ENCODE assay signal across 27 mouse cellular contexts in the genomic region with DNA sequence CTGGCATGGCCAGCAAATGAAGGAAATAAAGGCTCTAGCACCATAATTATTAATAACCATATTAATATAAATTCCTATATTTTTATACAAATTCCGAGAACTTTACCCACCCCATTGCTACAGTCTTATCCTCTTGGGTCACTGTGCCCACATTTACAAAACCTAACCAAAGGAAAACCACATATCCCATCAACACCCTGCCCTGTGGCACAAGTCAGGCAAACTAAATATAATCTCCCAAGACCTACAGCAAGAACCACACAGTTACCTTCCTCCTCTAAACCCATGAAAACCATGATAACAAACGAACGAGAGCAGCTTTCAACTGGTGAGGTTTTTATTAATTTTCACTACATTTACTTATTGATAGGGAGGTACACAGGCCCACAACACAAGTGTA. TPM values are rescaled to one million over a fixed set of nuclear protein-coding genes. Genes with fewer than 3 reads are reported as not detected.
DNase-seq lines count a peak whose midpoint lies in the region; ATAC-seq lines count a peak whose summit lies in the region.
"Had no signal": no experiment of that assay in that cellular context is flagged by ENCODE, and none has a peak within 500 bp of the region (broad histone marks: within the 10 kb centered on the region; RNA-seq: fewer than 3 reads in every experiment).

No protein-coding gene starts in this region.

- 17% methylated on average over 3 of the region's 3 CpGs for WGBS in liver, embryonic 16.5 days (ENCODE audit: insufficient replicate concordance)

- H3K9ac ChIP-seq in liver, embryonic 16.5 days (ENCODE audit: low read depth, low read length) = no peak overlapping the region
- H3K9ac ChIP-seq: forebrain, postnatal 0 days; heart, embryonic 13.5 days; hindbrain, embryonic 12.5 days; hindbrain, embryonic 15.5 days had no signal

- H3K4me3 ChIP-seq in liver, embryonic 16.5 days (ENCODE audit: low read depth, low read length) = no peak overlapping the region
- H3K4me3 ChIP-seq: gastrocnemius, adult 2 months; heart, adult 2 months; heart, embryonic 10.5 days; heart, embryonic 13.5 days; hindbrain, embryonic 12.5 days; hindbrain, embryonic 15.5 days had no signal

- no peak for DNase-seq in liver
- DNase-seq in 416B (ENCODE audit: low read depth) = peak; percentile 92
- DNase-seq in gastrocnemius, postnatal 25 days = no peak
- DNase-seq in kidney, postnatal 36 days = no peak
- DNase-seq: adrenal gland, postnatal 10 days; adrenal gland, postnatal 36 days; B cell, adult 2 months; cerebellum, adult 11 months; cerebellum, adult 2 months; cerebellum, adult 9-11 months; cerebellum, postnatal 25 days; forebrain, postnatal 0 days; gastrocnemius, adult 2 months; gastrocnemius, postnatal 14 days; heart, adult 2 months; heart, postnatal 14 days; heart, postnatal 4 days had no signal

- H3K4me1 ChIP-seq in liver, embryonic 16.5 days (ENCODE audit: control insufficient read depth, low read depth, low read length) = peaks cover 13% of the 10 kb centered on the region
- H3K4me1 ChIP-seq: hindbrain, embryonic 12.5 days; hindbrain, embryonic 15.5 days had no signal

- no peak overlapping the region for H3K4me2 ChIP-seq in liver, embryonic 16.5 days (ENCODE audit: low read depth, low read length)
- H3K4me2 ChIP-seq: heart, embryonic 13.5 days; hindbrain, embryonic 12.5 days; hindbrain, embryonic 15.5 days had no signal

- no peaks in the 10 kb centered on the region for H3K9me3 ChIP-seq in liver, embryonic 16.5 days (replicated peaks; ENCODE audit: control insufficient read depth, low read length)
- H3K9me3 ChIP-seq: heart, embryonic 10.5 days; hindbrain, embryonic 15.5 days had no signal

- no peak for ATAC-seq in liver, embryonic 16.5 days (ENCODE audit: low read depth)
- 0 out of 2 replicates have a peak, but pooled peaks have one; percentile 11 for ATAC-seq in granulocyte monocyte progenitor cell, adult 5-6 weeks (replicated peaks; ENCODE audit: poor library complexity, severe bottlenecking)
- ATAC-seq: forebrain, embryonic 14.5 days; Patski had no signal

- no peaks in the 10 kb centered on the region for H3K27me3 ChIP-seq in liver, embryonic 16.5 days (ENCODE audit: control insufficient read depth, insufficient read depth, low read depth, low read length)
- H3K27me3 ChIP-seq: CH12.LX; heart, embryonic 13.5 days; hindbrain, embryonic 12.5 days; hindbrain, embryonic 15.5 days; Patski had no signal

- H3K36me3 ChIP-seq in liver, embryonic 16.5 days (ENCODE audit: control insufficient read depth, insufficient read depth) = no peaks in the 10 kb centered on the region
- H3K36me3 ChIP-seq: G1E; hindbrain, embryonic 15.5 days had no signal

- H3K27ac ChIP-seq in liver, embryonic 16.5 days (ENCODE audit: low read length) = 0 out of 2 replicates have a peak overlapping the region, but pooled peaks have one; percentile 37
- H3K27ac ChIP-seq: gastrocnemius, adult 2 months; heart, adult 2 months; heart, embryonic 13.5 days; hindbrain, embryonic 12.5 days; hindbrain, embryonic 15.5 days had no signal

RNA-seq across cellular contexts. Expression of a gene that starts 53.3 kb away (rescaled TPM):
- 5.2 and 6.3 TPM in 2 replicates for polyA plus RNA-seq in liver, embryonic 16.5 days (2015; fragmentation: Nextera tagmentation; extraction: Ambion mirVana)
- total RNA-seq in granulocyte monocyte progenitor cell, adult 5-6 weeks (2014; fragmentation: Nextera tagmentation) = 9.0 and 11.5 TPM in 2 replicates
- 1.5 and 3.7 TPM in 2 replicates for total RNA-seq in granulocyte monocyte progenitor cell, adult 5-6 weeks (2017)
- total RNA-seq in gastrocnemius, postnatal 25 days (2021) = 1 to 10 TPM; 1.4 to 1.7 TPM
- total RNA-seq: CH12.LX had no signal
